In genomic region chr6:38669580-38669979, GRCm38 (mm10) we compare ENCODE assay signal across 16 mouse cellular contexts. TPM values are rescaled to one million over a fixed set of nuclear protein-coding genes. Genes with fewer than 3 reads are reported as not detected.
DNase-seq lines count a peak whose midpoint lies in the region; ATAC-seq and TF ChIP-seq lines count a peak whose summit lies in the region.
"Had no signal": no experiment of that assay in that cellular context is flagged by ENCODE, and none has a peak within 500 bp of the region (broad histone marks: within the 10 kb centered on the region; RNA-seq: fewer than 3 reads in every experiment).

No protein-coding gene starts in this region.

- TF ChIP-seq CTCF in lung, embryonic 14.5 days (IDR thresholded peaks at IDR 0.05; ENCODE audit: low read depth) = 0 out of 2 replicates have a peak, but pooled peaks have one; percentile 22

- no peak for ATAC-seq in lung, embryonic 14.5 days (ENCODE audit: insufficient read depth)
- ATAC-seq in CD4-positive, CD25-positive, alpha-beta regulatory T cell, adult 4 months = peak; percentile 51
- peak; percentile 82 for ATAC-seq in megakaryocyte progenitor cell, adult 5-6 weeks (replicated peaks; ENCODE audit: poor library complexity)
- ATAC-seq in heart, embryonic 11.5 days (replicated peaks; ENCODE audit: insufficient number of reproducible peaks, low FRiP score, low TSS enrichment) = no peak
- ATAC-seq in kidney, embryonic 16.5 days (ENCODE audit: low FRiP score, low TSS enrichment) = no peak
- ATAC-seq: forebrain, embryonic 13.5 days had no signal

- no peak overlapping the region for H3K4me3 ChIP-seq in lung, embryonic 14.5 days (ENCODE audit: low read depth, low read length)
- H3K4me3 ChIP-seq in heart, embryonic 11.5 days (ENCODE audit: low read depth, low read length) = no peak overlapping the region
- H3K4me3 ChIP-seq in kidney, embryonic 16.5 days (ENCODE audit: low read length) = no peak overlapping the region
- H3K4me3 ChIP-seq: embryonic facial prominence, embryonic 10.5 days; forebrain, embryonic 13.5 days; lung, embryonic 15.5 days; myocyte had no signal

- H3K27me3 ChIP-seq in lung, embryonic 14.5 days (ENCODE audit: insufficient read depth, low read length) = no peaks in the 10 kb centered on the region
- peaks cover 12% of the 10 kb centered on the region for H3K27me3 ChIP-seq in heart, embryonic 11.5 days (ENCODE audit: control insufficient read depth, insufficient read depth, low read length)
- H3K27me3 ChIP-seq in kidney, embryonic 16.5 days (ENCODE audit: insufficient read depth, low read length) = 0 out of 2 replicates have a peak, but pooled peaks cover 5% of the 10 kb centered on the region
- H3K27me3 ChIP-seq: forebrain, embryonic 13.5 days had no signal

- H3K4me1 ChIP-seq in lung, embryonic 14.5 days (ENCODE audit: insufficient read depth) = no peaks in the 10 kb centered on the region
- H3K4me1 ChIP-seq in heart, embryonic 11.5 days (ENCODE audit: control insufficient read depth, insufficient read depth, low read length) = 0 out of 2 replicates have a peak, but pooled peaks cover 2% of the 10 kb centered on the region
- H3K4me1 ChIP-seq in kidney, embryonic 16.5 days (ENCODE audit: insufficient read depth, low read length) = no peaks in the 10 kb centered on the region
- H3K4me1 ChIP-seq: embryonic facial prominence, embryonic 10.5 days; forebrain, embryonic 13.5 days; lung, embryonic 15.5 days had no signal

- no peak overlapping the region for H3K27ac ChIP-seq in lung, embryonic 14.5 days (ENCODE audit: low read depth)
- H3K27ac ChIP-seq in heart, embryonic 11.5 days (ENCODE audit: low read depth, low read length) = no peak overlapping the region
- no peak overlapping the region for H3K27ac ChIP-seq in kidney, embryonic 16.5 days (ENCODE audit: low read length)
- H3K27ac ChIP-seq: embryonic facial prominence, embryonic 10.5 days; forebrain, embryonic 13.5 days; lung, embryonic 15.5 days had no signal

- no peak overlapping the region for H3K9ac ChIP-seq in lung, embryonic 14.5 days
- no peak overlapping the region for H3K9ac ChIP-seq in heart, embryonic 11.5 days (ENCODE audit: low read depth, low read length)
- H3K9ac ChIP-seq in kidney, embryonic 16.5 days (replicated peaks; ENCODE audit: low read length) = no peak overlapping the region
- H3K9ac ChIP-seq: forebrain, embryonic 13.5 days; lung, embryonic 15.5 days had no signal

- no peak for DNase-seq in lung, embryonic 14.5 days
- DNase-seq in lung, postnatal 10 days = no peak
- peak; percentile 55 for DNase-seq in ZHBTc4 (ENCODE audit: low read depth, low spot score)
- no peak for DNase-seq in ovary, postnatal 10 days (ENCODE audit: low spot score)
- DNase-seq: gastrocnemius, postnatal 36 days; heart, postnatal 36 days; kidney, postnatal 10 days; right cerebral cortex, adult 18-20 months had no signal

- no peaks in the 10 kb centered on the region for H3K9me3 ChIP-seq in lung, embryonic 14.5 days (ENCODE audit: low read depth, low read length)
- no peaks in the 10 kb centered on the region for H3K9me3 ChIP-seq in heart, embryonic 11.5 days (replicated peaks; ENCODE audit: control insufficient read depth, low read length)
- H3K9me3 ChIP-seq in kidney, embryonic 16.5 days (ENCODE audit: low read length) = no peaks in the 10 kb centered on the region
- H3K9me3 ChIP-seq: embryonic facial prominence, embryonic 10.5 days; forebrain, embryonic 13.5 days; lung, embryonic 15.5 days had no signal

- 63% methylated on average over 5 of the region's 6 CpGs for WGBS in lung, embryonic 14.5 days
- WGBS in heart, embryonic 11.5 days (ENCODE audit: insufficient replicate concordance) = 62% methylated on average over 6 of the region's 6 CpGs
- 73% methylated on average over 6 of the region's 6 CpGs for WGBS in kidney, embryonic 16.5 days

- no peaks in the 10 kb centered on the region for H3K36me3 ChIP-seq in lung, embryonic 14.5 days (ENCODE audit: insufficient read depth)
- H3K36me3 ChIP-seq in heart, embryonic 11.5 days (ENCODE audit: control insufficient read depth, insufficient read depth, low read length) = no peaks in the 10 kb centered on the region
- no peaks in the 10 kb centered on the region for H3K36me3 ChIP-seq in kidney, embryonic 16.5 days (ENCODE audit: insufficient read depth, low read length)
- H3K36me3 ChIP-seq: embryonic facial prominence, embryonic 10.5 days; lung, embryonic 15.5 days had no signal

- H3K4me2 ChIP-seq in lung, embryonic 14.5 days = no peak overlapping the region
- H3K4me2 ChIP-seq in heart, embryonic 11.5 days = no peak overlapping the region
- no peak overlapping the region for H3K4me2 ChIP-seq in kidney, embryonic 16.5 days (replicated peaks; ENCODE audit: low read depth, low read length)
- H3K4me2 ChIP-seq: forebrain, embryonic 13.5 days; lung, embryonic 15.5 days had no signal

RNA-seq across cellular contexts. Expression of gene Clec2l, which starts 6.7 kb away (rescaled TPM):
- 1.6 and 3.1 TPM in 2 replicates for polyA plus RNA-seq in lung, embryonic 14.5 days (2014; fragmentation: Nextera tagmentation; extraction: Ambion mirVana)
- polyA plus RNA-seq in CD4-positive, CD25-positive, alpha-beta regulatory T cell, adult 4 months (2017; shearing (Covaris generic)) = not detected
- total RNA-seq in megakaryocyte progenitor cell, adult 5-6 weeks (2015) = not detected in 2 replicates
- not detected in 2 replicates for total RNA-seq in megakaryocyte progenitor cell, adult 5-6 weeks (2017)
- polyA plus RNA-seq in heart, embryonic 11.5 days (2014; fragmentation: Nextera tagmentation; extraction: Ambion mirVana) = 0.80 and 1.1 TPM in 2 replicates
- 1.0 and 1.3 TPM in 2 replicates for polyA plus RNA-seq in kidney, embryonic 16.5 days (2015; fragmentation: Nextera tagmentation; extraction: Ambion mirVana)

RNA-seq across cellular contexts. Expression of gene Klrg2, which starts 32.5 kb away (rescaled TPM):
- polyA plus RNA-seq in lung, embryonic 14.5 days (2014; fragmentation: Nextera tagmentation; extraction: Ambion mirVana) = 0.22 and 0.42 TPM in 2 replicates
- polyA plus RNA-seq in CD4-positive, CD25-positive, alpha-beta regulatory T cell, adult 4 months (2017; shearing (Covaris generic)) = not detected
- total RNA-seq in megakaryocyte progenitor cell, adult 5-6 weeks (2015) = 0.05 and 0.22 TPM in 2 replicates
- total RNA-seq in megakaryocyte progenitor cell, adult 5-6 weeks (2017) = not detected in 2 replicates
- 0.14 and 0.31 TPM in 2 replicates for polyA plus RNA-seq in heart, embryonic 11.5 days (2014; fragmentation: Nextera tagmentation; extraction: Ambion mirVana)
- polyA plus RNA-seq in kidney, embryonic 16.5 days (2015; fragmentation: Nextera tagmentation; extraction: Ambion mirVana) = 0.32 and 0.49 TPM in 2 replicates

Comparison
In these comparisons a context has a peak if more than half of its experiments do, and no peak if none do; other contexts are left out.
1. ATAC-seq: peak in CD4-positive, CD25-positive, alpha-beta regulatory T cell, adult 4 months (single experiment) and megakaryocyte progenitor cell, adult 5-6 weeks (single experiment); none in lung, embryonic 14.5 days (single experiment), heart, embryonic 11.5 days (single experiment) and kidney, embryonic 16.5 days (single experiment).